Mouse (Mus musculus): Measurements from ENCODE around the gene Tead1. TPM values are rescaled to one million over a fixed set of nuclear protein-coding genes. Genes with fewer than 3 reads are reported as not detected.
A peak's percentile ranks its signal among the peaks of the same experiment; 100 is the strongest.
"Not testable (repeated sequence)": the region's sequence is repeated elsewhere in the genome, so short reads cannot be mapped to it uniquely, and the experiment has no call there.

Gene Tead1
- polyA plus RNA-seq, 1 experiment from 2014 or later: 36.2 TPM

- peak overlapping the region; percentile 16; the same call in 1 of the 2 replicates for H3K4me2 ChIP-seq (replicated peaks; ENCODE audit: low read depth, low read length)
- H3K4me3 ChIP-seq (ENCODE audit: low read depth, low read length): no peak overlapping the region
- WGBS: 57% methylated on average over 22 of the region's 22 CpGs
These were observed 239.3 kb downstream of the Tead1 start for GRCm38 (mm10) chr7:112918279-112918991.

GRCm38 (mm10) chr7:112919845-112920244 lies 240.7 kb downstream of the Tead1 start:
- Histone ChIP-seq H3K4me3 (ENCODE audit: low read depth, low read length) (no peak overlapping the region), H3K36me3 (ENCODE audit: control insufficient read depth, insufficient read depth, low read length) (no peaks in the 10 kb centered on the region), H3K27ac (ENCODE audit: low read length) (no peak overlapping the region), H3K27me3 (ENCODE audit: control insufficient read depth, insufficient read depth, low read length) (no peaks in the 10 kb centered on the region), H3K4me2 (replicated peaks; ENCODE audit: low read depth, low read length) (no peak overlapping the region), H3K4me1 (ENCODE audit: control insufficient read depth, insufficient read depth, low read length) (peaks cover 8% of the 10 kb centered on the region; the same call in 1 of the 2 replicates), H3K9ac (replicated peaks; ENCODE audit: low read depth, low read length) (no peak overlapping the region), H3K9me3 (ENCODE audit: control insufficient read depth, low read depth, low read length) (no peaks in the 10 kb centered on the region)
- under 1% methylated on average over 4 of the region's 4 CpGs for WGBS
- ATAC-seq (ENCODE audit: insufficient number of reproducible peaks, insufficient read depth, low FRiP score, low read depth): no peak; the same call in 1 of the 2 replicates

More at GRCm38 (mm10) chr7:112918279-112918991, 239.3 kb downstream of the Tead1 start:
- no peaks in the 10 kb centered on the region for H3K9me3 ChIP-seq (ENCODE audit: control insufficient read depth, low read depth, low read length)
- H3K36me3 ChIP-seq (ENCODE audit: control insufficient read depth, insufficient read depth, low read length): no peaks in the 10 kb centered on the region
- no peaks in the 10 kb centered on the region for H3K27me3 ChIP-seq (ENCODE audit: control insufficient read depth, insufficient read depth, low read length)
- peaks cover 8% of the 10 kb centered on the region; the same call in 1 of the 2 replicates for H3K4me1 ChIP-seq (ENCODE audit: control insufficient read depth, insufficient read depth, low read length)
- H3K9ac ChIP-seq (replicated peaks; ENCODE audit: low read depth, low read length): no peak overlapping the region
- H3K27ac ChIP-seq (ENCODE audit: low read length): no peak overlapping the region
- ATAC-seq (ENCODE audit: insufficient number of reproducible peaks, insufficient read depth, low FRiP score, low read depth): no peak

GRCm38 (mm10) chr7:112922801-112923200 lies 243.7 kb downstream of the Tead1 start:
- Histone ChIP-seq H3K36me3 (ENCODE audit: control insufficient read depth, insufficient read depth, low read length) (no peaks in the 10 kb centered on the region), H3K27me3 (ENCODE audit: control insufficient read depth, insufficient read depth, low read length) (no peaks in the 10 kb centered on the region), H3K27ac (ENCODE audit: low read length) (no peak overlapping the region), H3K4me1 (ENCODE audit: control insufficient read depth, insufficient read depth, low read length) (peaks cover 4% of the 10 kb centered on the region; the same call in 1 of the 2 replicates), H3K9me3 (ENCODE audit: control insufficient read depth, low read depth, low read length) (no peaks in the 10 kb centered on the region), H3K9ac (replicated peaks; ENCODE audit: low read depth, low read length) (no peak overlapping the region), H3K4me3 (ENCODE audit: low read depth, low read length) (no peak overlapping the region), H3K4me2 (replicated peaks; ENCODE audit: low read depth, low read length) (no peak overlapping the region)
- no peak for ATAC-seq (ENCODE audit: insufficient number of reproducible peaks, insufficient read depth, low FRiP score, low read depth)
- WGBS: 36% methylated on average over 4 of the region's 4 CpGs

GRCm38 (mm10) chr7:112923712-112924111 lies 244.6 kb downstream of the Tead1 start:
- 82% methylated on average over 3 of the region's 3 CpGs for WGBS
- no peak for ATAC-seq (ENCODE audit: insufficient number of reproducible peaks, insufficient read depth, low FRiP score, low read depth)
- H3K27ac ChIP-seq (ENCODE audit: low read length): no peak overlapping the region

GRCm38 (mm10) chr7:112930669-112931068 lies 251.6 kb downstream of the Tead1 start:
- ATAC-seq (ENCODE audit: insufficient number of reproducible peaks, insufficient read depth, low FRiP score, low read depth): no peak
- Histone ChIP-seq H3K4me1 (ENCODE audit: control insufficient read depth, insufficient read depth, low read length) (peaks cover 8% of the 10 kb centered on the region; the same call in 1 of the 2 replicates), H3K4me2 (replicated peaks; ENCODE audit: low read depth, low read length) (no peak overlapping the region), H3K9ac (replicated peaks; ENCODE audit: low read depth, low read length) (no peak overlapping the region), H3K27ac (ENCODE audit: low read length) (no peak overlapping the region), H3K4me3 (ENCODE audit: low read depth, low read length) (no peak overlapping the region), H3K27me3 (ENCODE audit: control insufficient read depth, insufficient read depth, low read length) (no peaks in the 10 kb centered on the region), H3K36me3 (ENCODE audit: control insufficient read depth, insufficient read depth, low read length) (no peaks in the 10 kb centered on the region), H3K9me3 (ENCODE audit: control insufficient read depth, low read depth, low read length) (no peaks in the 10 kb centered on the region)
- WGBS: 17% methylated on average over 7 of the region's 7 CpGs

More at GRCm38 (mm10) chr7:112923712-112924111, 244.6 kb downstream of the Tead1 start:
- Histone ChIP-seq H3K4me3 (ENCODE audit: low read depth, low read length) (no peak overlapping the region), H3K27me3 (ENCODE audit: control insufficient read depth, insufficient read depth, low read length) (no peaks in the 10 kb centered on the region), H3K4me1 (ENCODE audit: control insufficient read depth, insufficient read depth, low read length) (no peaks in the 10 kb centered on the region; the same call in 1 of the 2 replicates), H3K4me2 (replicated peaks; ENCODE audit: low read depth, low read length) (no peak overlapping the region), H3K9me3 (ENCODE audit: control insufficient read depth, low read depth, low read length) (no peaks in the 10 kb centered on the region), H3K9ac (replicated peaks; ENCODE audit: low read depth, low read length) (no peak overlapping the region), H3K36me3 (ENCODE audit: control insufficient read depth, insufficient read depth, low read length) (no peaks in the 10 kb centered on the region)

GRCm38 (mm10) chr7:112935876-112936275 lies 256.8 kb downstream of the Tead1 start:
- H3K4me2 ChIP-seq (replicated peaks; ENCODE audit: low read depth, low read length); ATAC-seq (ENCODE audit: insufficient number of reproducible peaks, insufficient read depth, low FRiP score, low read depth); H3K9ac ChIP-seq (replicated peaks; ENCODE audit: low read depth, low read length); H3K4me1 ChIP-seq (ENCODE audit: control insufficient read depth, insufficient read depth, low read length); H3K27me3 ChIP-seq (ENCODE audit: control insufficient read depth, insufficient read depth, low read length); H3K9me3 ChIP-seq (ENCODE audit: control insufficient read depth, low read depth, low read length); H3K36me3 ChIP-seq (ENCODE audit: control insufficient read depth, insufficient read depth, low read length); H3K27ac ChIP-seq (ENCODE audit: low read length); H3K4me3 ChIP-seq (ENCODE audit: low read depth, low read length): not testable (repeated sequence)
- WGBS: 74% methylated on average over 5 of the region's 5 CpGs

- H3K4me1 ChIP-seq (ENCODE audit: control insufficient read depth, insufficient read depth, low read length): no peaks in the 10 kb centered on the region
- no peak overlapping the region for H3K27ac ChIP-seq (ENCODE audit: low read length)
- H3K9ac ChIP-seq (replicated peaks; ENCODE audit: low read depth, low read length): no peak overlapping the region
- 88% methylated on average over 8 of the region's 8 CpGs for whole genome bisulfite sequencing
- no peaks in the 10 kb centered on the region for H3K27me3 ChIP-seq (ENCODE audit: control insufficient read depth, insufficient read depth, low read length)
- H3K4me2 ChIP-seq (replicated peaks; ENCODE audit: low read depth, low read length): no peak overlapping the region
- no peaks in the 10 kb centered on the region for H3K9me3 ChIP-seq (ENCODE audit: control insufficient read depth, low read depth, low read length)
- no peaks in the 10 kb centered on the region for H3K36me3 ChIP-seq (ENCODE audit: control insufficient read depth, insufficient read depth, low read length)
- ATAC-seq (ENCODE audit: insufficient number of reproducible peaks, insufficient read depth, low FRiP score, low read depth): no peak
- no peak overlapping the region for H3K4me3 ChIP-seq (ENCODE audit: low read depth, low read length)
These were observed 258.0 kb downstream of the Tead1 start for GRCm38 (mm10) chr7:112937089-112937488.

GRCm38 (mm10) chr7:112938959-112939358 lies 259.8 kb downstream of the Tead1 start:
- ATAC-seq (ENCODE audit: insufficient number of reproducible peaks, insufficient read depth, low FRiP score, low read depth): no peak
- Histone ChIP-seq H3K27ac (ENCODE audit: low read length) (no peak overlapping the region), H3K4me1 (ENCODE audit: control insufficient read depth, insufficient read depth, low read length) (no peaks in the 10 kb centered on the region), H3K4me2 (replicated peaks; ENCODE audit: low read depth, low read length) (no peak overlapping the region), H3K36me3 (ENCODE audit: control insufficient read depth, insufficient read depth, low read length) (no peaks in the 10 kb centered on the region), H3K9me3 (ENCODE audit: control insufficient read depth, low read depth, low read length) (no peaks in the 10 kb centered on the region), H3K4me3 (ENCODE audit: low read depth, low read length) (no peak overlapping the region), H3K9ac (replicated peaks; ENCODE audit: low read depth, low read length) (no peak overlapping the region), H3K27me3 (ENCODE audit: control insufficient read depth, insufficient read depth, low read length) (no peaks in the 10 kb centered on the region)
- 30% methylated on average over 5 of the region's 5 CpGs for WGBS

All from stomach, embryonic 14.5 days (tissue).